In the genomic region with DNA sequence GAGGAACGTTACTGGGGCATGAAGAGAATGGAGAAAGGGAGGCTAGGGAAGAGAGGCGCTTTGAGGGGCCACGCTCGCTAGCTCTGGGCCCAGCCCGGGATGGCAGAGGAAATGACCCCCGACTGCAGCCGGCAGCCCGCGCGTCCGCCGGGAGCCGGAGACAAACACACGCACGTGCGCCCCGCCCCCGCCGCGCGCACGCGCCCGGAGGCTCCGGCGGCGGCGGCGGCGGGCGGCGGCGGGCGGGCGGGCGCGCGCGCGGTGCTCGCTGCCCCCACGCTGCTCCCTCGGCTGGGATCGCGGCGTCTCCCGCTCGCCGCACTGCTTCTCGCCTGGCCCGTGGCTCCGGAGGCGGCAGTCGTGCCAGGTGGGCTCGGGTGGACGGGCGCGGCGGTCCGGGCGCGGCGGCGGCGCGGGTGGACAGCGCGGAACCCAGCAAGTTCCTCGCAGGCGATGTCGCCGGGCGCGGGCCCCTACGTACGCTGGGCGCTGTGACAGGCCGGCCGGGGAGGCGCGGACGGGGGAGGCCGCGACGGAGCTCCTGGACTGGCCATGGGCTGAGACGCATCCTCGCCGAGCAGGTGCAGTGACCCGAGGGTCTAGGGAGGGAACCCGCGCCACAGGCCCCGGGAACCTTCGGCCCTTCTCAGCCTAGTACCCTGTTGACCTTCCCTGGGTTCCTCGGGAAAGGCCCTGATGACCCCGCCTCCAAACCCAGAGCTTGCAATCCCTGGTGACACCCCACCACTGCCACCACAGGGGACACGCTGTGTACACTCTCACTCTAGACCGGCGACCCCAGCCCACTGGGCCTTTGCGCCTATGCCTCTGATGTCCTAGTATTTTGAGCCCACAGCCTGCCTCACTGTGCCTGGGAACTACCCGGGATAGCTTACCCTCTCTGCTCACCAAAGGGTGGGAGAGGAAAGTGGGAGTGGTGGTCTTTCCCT, we compare ENCODE assay signal across 7 mouse cellular contexts. TPM values are rescaled to one million over a fixed set of nuclear protein-coding genes. Genes with fewer than 3 reads are reported as not detected.
DNase-seq lines count a peak whose midpoint lies in the region; ATAC-seq and TF ChIP-seq lines count a peak whose summit lies in the region.

A gene (plus strand): TSS at position 238 of the 950 bp plus-strand sequence.

- H3K9me3 ChIP-seq in E14TG2a.4 (ENCODE audit: low read length), result no peaks in the 10 kb centered on the region; the same call in 1 of the 2 replicates
- H3K9me3 ChIP-seq in embryonic facial prominence, embryonic 11.5 days (replicated peaks; ENCODE audit: control insufficient read depth, low read length), result no peaks in the 10 kb centered on the region
- no peaks in the 10 kb centered on the region for H3K9me3 ChIP-seq in heart, embryonic 10.5 days
- no peaks in the 10 kb centered on the region for H3K9me3 ChIP-seq in kidney, postnatal 0 days (replicated peaks; ENCODE audit: low read length)
- H3K9me3 ChIP-seq in liver, postnatal 0 days (ENCODE audit: low read length), result no peaks in the 10 kb centered on the region
- no peaks in the 10 kb centered on the region for H3K9me3 ChIP-seq in neural tube, embryonic 12.5 days

- WGBS in embryonic facial prominence, embryonic 11.5 days, result 1% methylated on average over 61 of the region's 100 CpGs
- 1% methylated on average over 100 of the region's 100 CpGs for WGBS in heart, embryonic 10.5 days
- 2% methylated on average over 74 of the region's 100 CpGs for WGBS in kidney, postnatal 0 days
- WGBS in liver, postnatal 0 days (ENCODE audit: insufficient replicate concordance), result 3% methylated on average over 56 of the region's 100 CpGs
- 2% methylated on average over 70 of the region's 100 CpGs for WGBS in neural tube, embryonic 12.5 days

- H3K4me3 ChIP-seq in E14TG2a.4 (replicated peaks; ENCODE audit: low read length), result peak within 1 kb of the TSS; percentile 88
- peak within 1 kb of the TSS; percentile 69 for H3K4me3 ChIP-seq in embryonic facial prominence, embryonic 11.5 days (ENCODE audit: low read depth, low read length)
- peak within 1 kb of the TSS; percentile 92 for H3K4me3 ChIP-seq in heart, embryonic 10.5 days
- peak within 1 kb of the TSS; percentile 68 for H3K4me3 ChIP-seq in kidney, postnatal 0 days (replicated peaks; ENCODE audit: low read depth, low read length)
- peak within 1 kb of the TSS; percentile 74 for H3K4me3 ChIP-seq in liver, postnatal 0 days (ENCODE audit: low read depth, low read length)
- peak within 1 kb of the TSS; percentile 80 for H3K4me3 ChIP-seq in neural tube, embryonic 12.5 days

- peak within 1 kb of the TSS; percentile 69 for H3K9ac ChIP-seq in embryonic facial prominence, embryonic 11.5 days (replicated peaks; ENCODE audit: low read length)
- peak within 1 kb of the TSS; percentile 71 for H3K9ac ChIP-seq in kidney, postnatal 0 days (ENCODE audit: low read depth, low read length)
- H3K9ac ChIP-seq in liver, postnatal 0 days (replicated peaks), result peak within 1 kb of the TSS; percentile 73
- H3K9ac ChIP-seq in neural tube, embryonic 12.5 days, result peak within 1 kb of the TSS; percentile 84

- no peak for TF ChIP-seq CTCF in E14TG2a.4 (conservative IDR thresholded peaks at IDR 0.05; ENCODE audit: low read length)
- TF ChIP-seq CTCF in kidney, postnatal 0 days (IDR thresholded peaks at IDR 0.05; ENCODE audit: low read depth), result no peak
- no peak for TF ChIP-seq CTCF in liver, postnatal 0 days (IDR thresholded peaks at IDR 0.05; ENCODE audit: low read depth)

- H3K27ac ChIP-seq in embryonic facial prominence, embryonic 11.5 days (replicated peaks; ENCODE audit: low read depth, low read length), result no peak within 1 kb of the TSS
- H3K27ac ChIP-seq in heart, embryonic 10.5 days, result peak within 1 kb of the TSS; percentile 85
- H3K27ac ChIP-seq in kidney, postnatal 0 days, result no peak within 1 kb of the TSS
- H3K27ac ChIP-seq in liver, postnatal 0 days (ENCODE audit: low read depth), result no peak within 1 kb of the TSS
- no peak within 1 kb of the TSS for H3K27ac ChIP-seq in neural tube, embryonic 12.5 days

- peaks cover 59% of the 10 kb centered on the region for H3K4me1 ChIP-seq in E14TG2a.4 (replicated peaks; ENCODE audit: low read depth, low read length)
- peaks cover 4% of the 10 kb centered on the region; the same call in 1 of the 2 replicates for H3K4me1 ChIP-seq in embryonic facial prominence, embryonic 11.5 days (ENCODE audit: control insufficient read depth, insufficient read depth, low read length)
- peaks cover 21% of the 10 kb centered on the region for H3K4me1 ChIP-seq in heart, embryonic 10.5 days
- H3K4me1 ChIP-seq in kidney, postnatal 0 days (replicated peaks; ENCODE audit: insufficient read depth, low read length), result peaks cover 8% of the 10 kb centered on the region
- peaks cover 15% of the 10 kb centered on the region for H3K4me1 ChIP-seq in liver, postnatal 0 days (ENCODE audit: insufficient read depth)
- H3K4me1 ChIP-seq in neural tube, embryonic 12.5 days, result peaks cover 33% of the 10 kb centered on the region

- peak; percentile 64 for DNase-seq in embryonic facial prominence, embryonic 11.5 days (ENCODE audit: low spot score)
- no peak for DNase-seq in heart, embryonic 10.5 days (ENCODE audit: low spot score)
- peak; percentile 47 for DNase-seq in kidney, postnatal 0 days (ENCODE audit: low spot score)
- peak; percentile 57 for DNase-seq in liver, postnatal 0 days

- peak within 1 kb of the TSS; percentile 96 for H3K4me2 ChIP-seq in embryonic facial prominence, embryonic 11.5 days (ENCODE audit: low read depth, low read length)
- H3K4me2 ChIP-seq in kidney, postnatal 0 days (ENCODE audit: low read length), result peak within 1 kb of the TSS; percentile 98
- H3K4me2 ChIP-seq in liver, postnatal 0 days (ENCODE audit: low read depth, low read length), result peak within 1 kb of the TSS; percentile 98
- peak within 1 kb of the TSS; percentile 93 for H3K4me2 ChIP-seq in neural tube, embryonic 12.5 days (replicated peaks)

- peaks cover 4% of the 10 kb centered on the region; the same call in 1 of the 2 replicates for H3K36me3 ChIP-seq in E14TG2a.4 (ENCODE audit: insufficient read depth, low read length)
- no peaks in the 10 kb centered on the region for H3K36me3 ChIP-seq in embryonic facial prominence, embryonic 11.5 days (replicated peaks; ENCODE audit: control insufficient read depth, insufficient read depth, low read depth, low read length)
- H3K36me3 ChIP-seq in heart, embryonic 10.5 days, result no peaks in the 10 kb centered on the region
- no peaks in the 10 kb centered on the region for H3K36me3 ChIP-seq in kidney, postnatal 0 days (ENCODE audit: insufficient read depth, low read length)
- no peaks in the 10 kb centered on the region for H3K36me3 ChIP-seq in liver, postnatal 0 days (replicated peaks; ENCODE audit: insufficient read depth, low read length)
- H3K36me3 ChIP-seq in neural tube, embryonic 12.5 days, result peaks cover 9% of the 10 kb centered on the region; the same call in 1 of the 2 replicates

- ATAC-seq in activated CD4-positive, CD25-positive, alpha-beta regulatory T cell, adult 4 months, result peak; percentile 37
- ATAC-seq in embryonic facial prominence, embryonic 11.5 days (replicated peaks; ENCODE audit: insufficient number of reproducible peaks, low FRiP score, low TSS enrichment, low read depth), result peak; percentile 68; the same call in 1 of the 2 replicates
- ATAC-seq in kidney, postnatal 0 days (replicated peaks; ENCODE audit: low FRiP score, low read depth), result peak; percentile 80
- ATAC-seq in liver, postnatal 0 days, result peak; percentile 83
- peak; percentile 71 for ATAC-seq in neural tube, embryonic 12.5 days (ENCODE audit: low FRiP score, low read depth)

- H3K27me3 ChIP-seq in E14TG2a.4 (ENCODE audit: insufficient read depth, low read length), result peaks cover 48% of the 10 kb centered on the region
- peaks cover 6% of the 10 kb centered on the region; the same call in 1 of the 2 replicates for H3K27me3 ChIP-seq in embryonic facial prominence, embryonic 11.5 days (ENCODE audit: control insufficient read depth, insufficient read depth, low read length)
- H3K27me3 ChIP-seq in heart, embryonic 10.5 days (ENCODE audit: insufficient read depth, poor library complexity, severe bottlenecking), result peaks cover 53% of the 10 kb centered on the region
- H3K27me3 ChIP-seq in kidney, postnatal 0 days (ENCODE audit: insufficient read depth, low read length), result no peaks in the 10 kb centered on the region
- peaks cover 7% of the 10 kb centered on the region; the same call in 1 of the 2 replicates for H3K27me3 ChIP-seq in liver, postnatal 0 days (ENCODE audit: insufficient read depth, low read length)
- H3K27me3 ChIP-seq in neural tube, embryonic 12.5 days (replicated peaks), result 0 out of 2 replicates have a peak, but pooled peaks cover 5% of the 10 kb centered on the region

- TF ChIP-seq EP300 in liver, postnatal 0 days (IDR thresholded peaks at IDR 0.05; ENCODE audit: low read depth), result no peak

RNA-seq across cellular contexts. Expression of the gene that starts here (rescaled TPM):
- polyA plus RNA-seq in activated CD4-positive, CD25-positive, alpha-beta regulatory T cell, adult 4 months (2017; shearing (Covaris generic)), result under 1 TPM; 0.09 to 0.19 TPM
- polyA plus RNA-seq in embryonic facial prominence, embryonic 11.5 days (2014; fragmentation: Nextera tagmentation; extraction: Ambion mirVana), result 2.8 and 3.1 TPM in 2 replicates
- 1.4 and 3.3 TPM in 2 replicates for polyA plus RNA-seq in heart, embryonic 10.5 days (2016; fragmentation: Nextera tagmentation; extraction: Ambion mirVana)
- polyA plus RNA-seq in kidney, postnatal 0 days (2015; fragmentation: Nextera tagmentation; extraction: Ambion mirVana), result 4.2 and 5.4 TPM in 2 replicates
- polyA plus RNA-seq in liver, postnatal 0 days (2015; fragmentation: Nextera tagmentation; extraction: Ambion mirVana), result 1.2 and 1.5 TPM in 2 replicates
- 17.7 and 20.0 TPM in 2 replicates for polyA plus RNA-seq in neural tube, embryonic 12.5 days (2016; fragmentation: Nextera tagmentation; extraction: Ambion mirVana)

Comparison
In these comparisons a context has a peak if more than half of its experiments do, and no peak if none do; other contexts are left out.
1. Peak in ATAC-seq in activated CD4-positive, CD25-positive, alpha-beta regulatory T cell, adult 4 months; RNA of the gene not detected or under 1 TPM.